Mouse (Mus musculus): Measurements from ENCODE around the gene Tmc7.

Gene Tmc7

DNA sequence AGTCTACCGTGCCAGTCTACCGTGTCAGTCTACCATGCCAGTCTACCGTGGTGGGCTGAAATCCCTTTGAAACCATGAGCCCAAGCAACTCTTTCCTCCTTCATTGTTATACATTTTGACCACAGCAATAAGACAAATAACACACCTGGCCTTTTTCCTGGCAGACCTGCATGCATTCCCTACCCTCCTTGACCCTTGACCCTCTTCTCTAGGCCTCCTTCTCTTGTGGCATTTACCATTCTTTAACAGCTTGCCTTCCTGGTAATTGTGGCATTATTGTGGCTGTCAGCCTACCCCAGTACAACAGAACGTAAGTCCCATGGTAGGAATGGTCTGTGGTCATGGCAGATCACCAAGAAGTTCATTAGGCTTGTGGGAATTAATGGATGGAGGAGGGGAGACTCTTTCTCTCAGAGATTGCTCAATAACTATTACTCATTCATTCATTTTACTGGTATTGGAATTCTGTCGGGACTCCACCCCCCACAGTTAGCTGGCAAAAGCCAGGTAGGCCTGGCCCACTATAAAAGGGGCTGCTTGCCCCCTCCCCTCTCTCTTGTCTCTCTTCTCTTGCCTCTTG lies 6.3 kb upstream of the Tmc7 start:
- DNase-seq (ENCODE audit: extremely low read depth, low read depth, low spot score) = no peak

DNA sequence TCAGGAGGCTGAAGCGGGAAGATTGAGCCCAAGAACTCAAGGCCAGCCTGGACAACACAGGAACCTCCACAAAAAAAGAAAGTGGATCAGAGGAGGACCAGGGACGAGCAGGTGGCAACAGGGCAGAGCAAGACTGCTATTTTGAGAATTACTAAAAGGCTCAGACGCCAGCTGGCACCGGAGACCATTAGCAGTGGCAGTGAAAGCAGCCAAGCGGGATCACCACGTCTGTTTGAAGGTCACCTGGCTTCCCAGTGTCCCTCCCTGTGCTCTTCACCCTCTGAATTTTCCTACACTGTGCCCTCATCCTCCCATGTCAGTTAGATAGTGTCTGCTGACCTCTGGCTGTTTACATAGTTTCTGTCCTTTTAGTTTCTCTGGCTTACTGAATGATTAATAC lies 1.3 kb upstream of the Tmc7 start:
- DNase-seq (ENCODE audit: extremely low read depth, low read depth, low spot score) = no peak

DNA sequence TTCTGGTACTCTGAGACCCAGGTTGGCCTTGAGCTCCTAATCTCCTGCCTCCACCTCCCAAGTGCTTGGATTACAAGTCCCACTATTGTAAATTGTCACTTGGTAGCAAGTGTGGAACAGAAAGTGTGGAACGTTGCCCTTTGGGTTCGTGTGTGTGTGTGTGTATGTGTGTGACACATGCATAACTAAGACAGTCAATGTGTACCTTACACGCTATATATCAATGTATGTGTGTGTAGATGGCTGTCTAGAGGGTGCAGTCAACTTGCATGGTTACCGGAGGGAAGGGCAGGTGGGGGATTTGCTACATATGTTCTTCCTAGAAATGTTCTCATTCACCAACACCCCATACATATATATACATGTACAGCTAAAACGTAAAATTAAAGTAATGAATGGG lies 390 bp upstream of the Tmc7 start:
- DNase-seq (ENCODE audit: extremely low read depth, low read depth, low spot score) = no peak

DNA sequence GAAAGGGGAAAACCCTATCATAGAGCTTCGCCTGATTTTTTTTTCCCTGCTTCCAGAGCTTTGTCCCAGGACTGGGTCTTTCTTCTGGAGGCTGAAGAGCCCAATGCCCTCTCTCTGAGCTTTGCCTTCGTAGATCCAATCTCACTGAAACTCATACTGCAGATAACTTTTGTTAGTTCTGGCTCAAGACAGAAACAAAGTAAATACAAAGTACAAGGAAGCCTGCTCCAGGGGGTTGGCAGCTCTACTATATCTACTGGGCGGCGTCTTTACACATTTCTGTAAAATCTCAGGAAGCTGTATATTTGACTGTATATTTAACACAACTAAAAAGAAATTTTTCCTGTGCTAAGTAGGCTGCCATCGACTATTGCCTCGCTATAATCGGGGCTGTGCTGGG lies 715 bp downstream of the Tmc7 start:
- no peak for DNase-seq (ENCODE audit: extremely low read depth, low read depth, low spot score)

DNA sequence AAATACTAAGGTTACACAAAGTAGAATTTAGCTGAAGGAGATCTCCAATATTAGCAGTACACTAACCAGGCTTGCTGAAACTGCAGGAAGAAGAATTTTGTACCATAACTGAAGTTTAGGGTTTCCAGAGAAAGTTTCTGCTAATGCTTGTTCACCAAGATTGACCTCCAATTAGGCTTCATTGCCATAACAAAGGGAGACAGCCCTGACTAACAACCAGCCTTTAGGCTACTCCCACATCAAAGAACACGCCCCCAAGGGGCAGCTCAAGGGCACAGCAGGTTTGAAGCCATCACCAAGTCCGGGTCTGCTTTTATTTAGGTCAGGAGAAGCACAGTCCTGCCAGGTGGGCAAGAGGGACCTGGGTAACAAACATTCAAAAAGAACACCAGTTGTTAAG lies 4.6 kb downstream of the Tmc7 start:
- no peak for DNase-seq (ENCODE audit: extremely low read depth, low read depth, low spot score)

DNA sequence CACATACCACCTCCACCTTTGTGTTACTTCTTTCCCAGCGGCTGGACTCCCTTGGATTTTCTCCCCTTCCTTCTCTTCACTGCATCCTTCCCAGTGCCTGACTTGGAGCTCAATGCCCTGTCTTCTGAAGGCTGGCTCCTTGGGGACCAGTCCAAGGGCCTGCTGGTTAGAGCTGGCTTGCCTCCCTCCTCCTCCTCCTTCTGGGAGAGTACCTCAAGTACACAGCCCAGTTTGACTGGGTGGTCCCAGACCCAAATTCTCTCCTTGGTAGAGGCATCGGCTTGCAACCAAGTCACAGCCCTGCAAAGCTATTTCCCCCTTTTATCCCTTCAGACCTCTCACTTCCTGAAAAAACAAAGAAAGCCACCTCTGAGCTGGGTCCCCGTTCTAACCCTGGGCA lies 6.3 kb downstream of the Tmc7 start:
- DNase-seq (ENCODE audit: extremely low read depth, low read depth, low spot score) = no peak

DNA sequence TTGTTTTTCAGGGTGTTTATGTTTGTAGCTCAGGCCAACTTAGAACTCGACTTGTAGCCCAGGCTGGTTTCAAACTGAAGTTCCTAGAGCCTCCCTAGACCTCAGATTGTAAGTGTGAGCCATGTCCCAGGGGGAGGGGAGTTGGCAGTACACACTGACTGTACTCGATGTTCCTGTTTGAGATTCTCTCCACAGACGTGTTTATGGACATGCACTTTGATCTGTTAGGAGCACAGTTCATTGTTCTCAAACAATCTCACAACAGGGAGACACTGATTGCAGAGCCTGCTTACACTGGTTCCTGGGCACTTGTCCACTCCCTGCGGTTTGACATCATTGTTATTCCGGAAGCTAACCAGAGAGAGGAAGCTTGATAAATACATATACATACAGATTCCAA lies 12.5 kb downstream of the Tmc7 start:
- DNase-seq (ENCODE audit: extremely low read depth, low read depth, low spot score) = no peak

DNA sequence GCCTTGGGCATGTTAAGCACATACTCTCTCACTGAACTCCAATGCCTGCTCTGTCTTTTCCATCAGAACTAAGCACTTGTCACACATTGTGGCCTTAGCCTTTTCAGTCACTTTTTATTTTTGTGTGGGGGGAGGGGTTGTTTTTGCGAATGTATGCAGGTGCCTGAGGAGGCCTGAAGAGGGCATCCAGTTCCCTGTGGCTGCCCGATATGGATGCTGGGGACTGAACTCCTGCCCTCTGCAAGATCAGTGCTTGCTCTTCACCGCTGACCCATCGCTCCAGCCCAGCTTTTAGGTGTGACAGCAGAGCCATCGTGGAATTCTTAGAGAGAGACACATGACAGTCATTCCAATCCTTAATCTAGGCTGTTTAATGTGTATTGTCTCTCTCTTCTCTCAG lies 13.2 kb downstream of the Tmc7 start:
- DNase-seq (ENCODE audit: extremely low read depth, low read depth, low spot score) = no peak

DNA sequence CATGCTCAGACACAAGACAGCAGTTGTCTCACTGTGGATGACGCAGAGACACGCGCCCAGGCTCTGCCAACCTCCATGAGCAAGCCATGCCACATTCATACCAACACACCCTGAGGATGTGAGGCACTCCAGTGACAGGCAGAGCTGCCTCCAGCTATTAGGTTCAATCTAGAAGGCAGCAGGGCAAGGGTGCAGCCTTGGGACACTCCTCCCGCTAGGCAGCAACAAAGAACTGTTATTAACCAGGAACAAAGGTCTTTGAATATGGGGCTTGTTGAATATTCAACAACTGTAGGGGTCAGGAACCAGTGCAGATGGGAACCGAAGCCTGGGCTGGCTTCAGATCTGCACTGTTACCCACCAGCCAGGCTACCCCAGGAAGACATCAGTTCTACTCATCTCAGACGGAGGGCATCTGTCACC lies 15.4 kb downstream of the Tmc7 start:
- DNase-seq (ENCODE audit: extremely low read depth, low read depth, low spot score) = no peak

DNA sequence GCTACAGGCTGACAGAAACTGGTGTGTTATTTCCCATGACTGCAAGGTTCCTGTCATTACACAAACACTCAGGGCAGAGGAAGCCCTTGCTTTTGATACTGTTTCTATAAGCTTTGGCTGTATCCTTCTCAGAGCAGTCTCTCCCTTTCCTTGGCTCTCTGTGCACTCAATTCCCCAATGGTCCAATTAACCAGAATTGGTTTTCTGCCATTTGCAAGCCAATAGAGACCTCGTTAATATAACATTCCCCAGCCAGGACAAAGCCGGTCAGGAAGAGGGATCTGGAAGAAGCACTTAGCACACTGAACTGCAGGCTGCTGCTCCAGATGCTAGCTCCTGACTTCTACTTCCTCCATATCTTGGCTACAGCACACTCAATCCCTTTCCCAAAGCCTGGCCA lies 30.2 kb downstream of the Tmc7 start:
- DNase-seq (ENCODE audit: extremely low read depth, low read depth, low spot score) = no peak

DNA sequence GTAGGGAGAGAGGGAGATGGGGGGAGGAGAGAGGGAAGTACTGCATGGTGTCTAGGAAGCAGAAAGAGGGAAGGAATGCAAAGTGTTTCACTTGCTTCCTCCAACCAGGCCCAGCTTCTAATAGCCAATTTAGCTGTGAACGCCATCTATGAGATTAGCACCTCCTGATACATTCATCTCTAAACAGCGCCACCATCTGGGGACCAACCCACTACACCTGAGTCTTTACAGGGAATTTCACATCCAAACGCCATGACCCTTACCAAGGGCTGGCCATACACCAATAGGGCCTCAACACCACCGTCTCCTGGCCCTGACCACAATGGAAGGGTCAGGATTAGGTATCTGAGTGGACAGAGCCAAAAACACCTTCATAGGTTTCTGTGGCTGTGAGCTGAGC lies 30.7 kb downstream of the Tmc7 start:
- no peak for DNase-seq (ENCODE audit: extremely low read depth, low read depth, low spot score)

DNA sequence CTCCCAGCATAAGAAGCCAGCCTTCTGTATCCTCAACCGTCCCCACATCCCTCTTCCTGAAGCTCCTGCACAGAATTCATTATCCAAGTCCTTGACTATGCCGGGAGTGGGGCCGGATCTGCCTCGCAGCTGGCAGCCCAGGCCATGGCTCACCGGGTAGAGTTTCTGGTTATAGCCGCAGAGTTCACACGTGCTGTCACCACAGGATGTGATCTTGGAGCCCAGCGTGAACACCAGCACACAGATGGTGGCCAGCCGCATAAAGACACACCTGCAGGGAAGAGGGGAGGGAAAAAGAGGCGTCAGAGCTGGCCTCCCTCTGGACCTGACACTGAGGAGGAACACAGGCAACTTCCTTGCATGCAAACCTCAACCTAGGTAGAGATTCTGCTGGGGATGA lies 37.1 kb downstream of the Tmc7 start:
- no peak for DNase-seq (ENCODE audit: extremely low read depth, low read depth, low spot score)

DNA sequence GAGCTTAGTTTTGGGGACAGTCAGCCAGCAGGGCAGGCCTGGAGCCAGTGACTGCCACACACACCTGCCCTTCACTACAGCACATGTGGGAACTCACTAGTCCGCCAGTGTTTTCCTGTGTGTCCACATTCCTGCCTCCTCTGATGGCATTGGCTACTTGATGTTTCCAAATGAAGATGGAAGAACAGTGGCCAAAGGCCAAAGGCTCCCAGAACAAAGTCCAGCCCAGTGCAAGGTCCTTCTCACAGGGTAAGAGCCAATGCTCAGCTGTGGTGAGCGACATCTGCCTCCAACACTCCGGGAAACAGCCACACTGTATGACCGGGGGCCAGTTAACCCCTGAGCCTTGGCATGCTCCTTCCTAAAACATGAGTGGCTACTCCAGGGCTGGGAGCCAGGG lies 40.4 kb downstream of the Tmc7 start:
- no peak for DNase-seq (ENCODE audit: extremely low read depth, low read depth, low spot score)

DNA sequence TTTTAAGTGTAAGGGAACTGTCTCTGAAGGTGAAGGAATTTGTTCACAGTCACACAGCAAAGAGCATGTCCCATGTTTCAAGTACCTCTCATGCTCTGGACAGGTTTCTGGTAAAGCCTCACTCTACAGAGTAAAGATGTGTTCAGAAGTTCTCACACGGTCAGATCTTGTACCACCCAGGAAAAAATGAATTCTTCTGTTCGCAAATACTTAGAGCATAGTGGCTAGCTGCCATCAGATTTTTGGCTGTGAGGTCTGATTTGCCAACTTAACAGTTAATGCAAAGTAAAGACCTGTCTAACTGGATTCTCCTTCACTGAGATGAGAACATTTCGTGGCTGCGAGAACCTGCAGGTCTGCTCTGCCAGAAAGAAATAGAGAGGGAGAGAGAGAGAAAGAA lies 49.5 kb downstream of the Tmc7 start:
- peak; percentile 70 for DNase-seq (ENCODE audit: extremely low read depth, low read depth, low spot score)

DNA sequence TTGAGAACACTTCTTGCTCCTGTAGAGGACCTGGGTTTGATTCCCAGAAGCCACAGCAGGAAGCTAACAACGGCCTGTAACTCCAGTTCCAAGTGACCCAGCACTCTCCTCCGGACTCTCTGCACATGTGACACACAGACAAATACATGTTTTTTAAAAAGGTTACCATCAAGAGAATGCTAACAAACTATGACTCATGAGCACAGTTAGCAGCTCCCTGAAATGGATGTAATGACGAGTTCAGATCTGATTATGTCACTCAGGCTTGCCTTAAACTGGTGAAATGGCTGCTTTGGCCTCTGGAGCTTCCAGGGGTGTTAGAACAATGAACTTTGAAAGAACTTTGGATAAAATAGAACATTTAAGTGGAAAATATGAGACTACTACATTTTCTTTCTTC lies 50.2 kb downstream of the Tmc7 start:
- no peak for DNase-seq (ENCODE audit: extremely low read depth, low read depth, low spot score)

DNA sequence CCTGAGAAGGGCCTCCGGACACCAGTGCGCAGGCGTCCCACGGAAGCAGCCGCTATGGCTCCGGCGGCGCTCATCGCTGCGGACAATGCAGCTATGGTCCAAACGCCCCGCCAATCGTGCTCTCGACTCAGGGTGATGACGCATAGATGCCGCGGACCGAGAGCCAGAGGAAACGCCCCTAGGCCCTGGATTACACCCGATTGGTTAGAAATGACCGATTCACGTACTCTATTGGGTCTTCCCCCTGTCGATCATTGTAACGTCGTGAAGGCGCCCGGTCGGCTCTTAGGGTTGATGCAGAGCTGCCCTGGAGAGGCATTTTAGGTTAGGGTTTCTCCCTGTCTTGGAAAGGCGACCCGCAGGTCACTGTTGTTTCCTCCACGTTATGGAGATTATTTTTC lies 51.4 kb downstream of the Tmc7 start, which contains the start of gene Coq7:
Gene Coq7 (minus strand): TSS at position 179 of the 401 bp plus-strand sequence.
- peak; percentile 80 for DNase-seq (ENCODE audit: extremely low read depth, low read depth, low spot score)

DNA sequence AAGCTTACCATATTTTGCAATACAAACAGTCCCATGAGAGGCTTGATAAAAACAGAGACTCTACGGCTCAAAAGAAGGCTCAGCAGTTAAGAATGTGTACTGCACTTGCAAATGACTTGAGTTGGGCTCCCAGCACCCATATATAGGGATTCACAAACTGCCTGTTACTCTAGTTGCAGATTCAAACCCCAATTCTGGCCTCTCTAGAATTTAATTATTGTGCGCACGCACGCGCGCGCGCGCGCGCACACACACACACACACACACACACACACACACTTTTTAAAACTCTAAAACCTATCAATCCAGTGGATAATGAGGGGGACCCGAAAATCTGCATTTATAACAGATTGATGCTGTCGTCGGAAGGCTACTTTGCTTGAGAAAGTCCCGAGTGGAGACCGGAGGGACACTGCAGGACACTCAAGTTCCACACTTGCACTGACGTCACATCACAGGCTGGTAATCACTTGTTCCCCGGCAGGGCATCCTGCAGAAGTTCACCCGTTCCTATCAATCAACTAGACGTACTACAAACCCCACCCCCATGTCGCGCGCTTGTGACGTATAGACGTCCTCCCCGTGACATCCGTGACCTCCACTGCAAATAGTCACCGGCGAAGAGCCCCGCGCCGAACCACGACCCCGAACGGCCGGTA lies 51.9 kb downstream of the Tmc7 start:
- peak; percentile 66 for DNase-seq (ENCODE audit: extremely low read depth, low read depth, low spot score)

DNA sequence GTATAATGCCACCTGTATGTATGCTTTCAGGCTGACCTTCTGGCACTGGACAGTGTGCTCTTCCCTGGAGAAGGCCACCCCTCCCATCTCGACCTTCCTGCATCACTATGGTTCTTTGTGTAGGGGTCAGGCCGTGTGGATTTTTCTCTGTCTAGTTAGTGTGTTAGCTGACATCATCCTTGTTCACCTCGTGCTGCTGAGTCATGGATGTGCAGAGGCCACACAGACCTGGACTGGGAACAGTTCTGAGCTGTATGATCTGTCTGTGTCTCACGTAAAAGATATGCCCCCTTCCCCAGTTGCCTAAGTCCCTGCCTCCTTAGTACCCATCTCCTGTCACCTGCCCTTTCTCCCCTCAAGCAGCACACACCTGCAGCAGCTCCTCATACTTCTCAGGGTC lies 57.6 kb downstream of the Tmc7 start:
- no peak for DNase-seq (ENCODE audit: extremely low read depth, low read depth, low spot score)

DNA sequence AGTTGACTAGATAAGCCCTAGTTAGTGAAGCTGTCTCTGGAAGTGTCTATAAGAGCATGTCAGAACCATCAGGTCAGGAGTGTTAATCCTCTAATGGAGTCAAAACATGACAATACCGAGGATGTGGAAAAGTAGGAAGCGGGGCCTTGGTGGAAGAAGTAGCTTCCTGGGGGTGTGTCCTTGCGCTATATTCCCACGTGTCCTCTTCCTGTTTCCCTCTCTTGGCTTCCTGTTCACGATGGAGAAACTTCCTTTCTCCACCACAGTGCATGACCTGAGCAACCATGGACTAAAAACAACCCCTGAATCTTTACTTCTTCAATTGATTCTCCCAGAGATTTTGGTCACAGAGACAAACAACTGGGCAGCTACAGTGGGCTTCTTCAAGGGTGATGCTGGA lies 62.5 kb downstream of the Tmc7 start:
- DNase-seq (ENCODE audit: extremely low read depth, low read depth, low spot score) = no peak

DNA sequence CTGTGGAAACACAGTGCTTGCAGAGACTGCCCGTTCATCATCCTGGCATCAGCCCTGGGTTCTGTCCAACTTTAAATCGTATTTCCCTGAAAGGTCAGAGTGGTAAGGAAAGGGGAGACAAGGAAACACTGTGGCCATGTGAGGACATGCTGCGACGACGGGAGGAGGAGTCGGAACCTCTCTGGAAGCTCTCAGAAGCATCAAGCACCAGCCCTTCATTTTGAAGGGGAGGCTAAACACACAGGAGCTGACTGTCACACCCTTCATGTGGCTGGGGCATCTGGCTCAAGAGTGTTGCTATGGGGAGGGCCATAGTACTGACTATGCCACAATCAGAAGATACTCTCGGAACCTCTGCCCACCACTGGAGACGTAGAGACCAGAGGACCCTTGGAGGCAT lies 64.9 kb downstream of the Tmc7 start:
- no peak for DNase-seq (ENCODE audit: extremely low read depth, low read depth, low spot score)

DNA sequence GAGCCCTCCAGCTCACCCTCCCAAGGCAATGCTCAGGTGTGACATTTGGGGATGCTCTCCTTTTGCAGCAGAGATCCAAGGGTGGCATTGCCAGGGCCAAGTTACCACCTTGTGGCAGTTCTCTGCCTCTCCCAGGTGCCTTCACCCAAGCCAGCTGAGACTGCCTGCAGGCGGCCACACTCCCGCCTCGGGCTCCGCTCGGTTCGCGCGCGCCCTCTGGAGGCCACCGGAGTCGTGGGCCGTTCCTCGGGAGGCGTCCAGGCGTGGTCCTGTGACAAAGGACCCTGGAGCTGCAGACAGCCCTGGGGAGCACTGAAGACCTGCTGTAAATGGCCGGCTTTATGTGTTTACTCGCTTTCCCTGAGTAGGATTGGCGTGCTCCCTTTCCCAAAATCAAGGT lies 65.8 kb downstream of the Tmc7 start:
- DNase-seq (ENCODE audit: extremely low read depth, low read depth, low spot score) = no peak

DNA sequence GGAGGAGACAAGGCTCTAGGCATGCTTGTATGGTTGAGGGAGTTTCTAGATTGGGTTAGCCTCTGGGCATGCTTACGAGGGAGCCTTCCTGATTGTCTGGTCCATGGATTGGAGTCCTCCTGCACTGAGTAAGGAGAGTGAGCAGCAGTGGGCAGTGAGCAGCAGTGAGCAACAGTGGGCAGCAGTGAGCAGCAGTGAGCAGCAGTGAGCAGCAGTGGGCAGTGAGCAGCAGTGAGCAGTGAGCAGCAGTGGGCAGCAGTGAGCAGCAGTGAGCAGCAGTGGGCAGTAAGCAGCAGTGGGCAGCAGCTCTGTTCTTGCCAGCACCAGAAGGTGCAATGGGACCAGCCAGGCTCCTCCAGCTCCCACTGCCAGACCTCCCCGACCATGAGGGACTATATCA lies 66.7 kb downstream of the Tmc7 start:
- no peak for DNase-seq (ENCODE audit: extremely low read depth, low read depth, low spot score)

DNA sequence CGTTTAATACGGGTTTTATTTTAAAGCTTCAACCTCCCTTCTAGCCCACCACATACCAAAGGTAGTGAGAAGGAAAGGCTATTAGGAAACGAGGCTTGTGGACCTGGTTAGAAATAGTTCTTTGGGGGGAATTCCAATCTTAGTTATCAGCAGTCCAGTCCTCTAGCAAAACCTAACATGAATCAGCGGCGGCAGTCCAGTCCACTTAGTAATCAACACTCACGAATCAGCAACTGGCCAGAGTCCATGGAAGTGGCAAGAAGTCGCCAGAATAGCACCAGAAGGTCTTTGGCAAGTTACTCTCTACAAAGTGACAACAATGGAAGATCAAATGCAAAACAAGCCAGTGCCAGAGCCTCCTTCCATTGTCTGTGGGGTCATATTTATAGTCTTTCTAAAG lies 76.0 kb downstream of the Tmc7 start:
- DNase-seq (ENCODE audit: extremely low read depth, low read depth, low spot score) = no peak
